Mouse (Mus musculus) erythroblast, embryonic 14.5 days (primary cell): ENCODE data around the gene Parp16.

Source experiments
- GATA1 ChIP-seq: IDR thresholded peaks from 2 replicates; pipeline ENCODE4 v1.6.1; 2012; ENCODE audit warnings: low read length, inconsistent platforms, mixed read lengths
- TAL1 ChIP-seq: IDR thresholded peaks from 3 replicates; pipeline ENCODE4 v1.6.1; 2012; ENCODE audit warnings: low read length, inconsistent platforms, mixed read lengths

GRCm38 (mm10) chr9:65217661-65218060 lies 22.5 kb downstream of the Parp16 start:
- TF ChIP-seq TAL1 (no peak), GATA1 (peak; percentile 48)
